Mouse (Mus musculus) forebrain, embryonic 16.5 days (tissue): ENCODE measurements around the gene Rnf220. TPM values are rescaled to one million over a fixed set of nuclear protein-coding genes. Genes with fewer than 3 reads are reported as not detected.

Experiments
- ATAC-seq: fragments of 200-750 bp; cut with Nextera tagmentation; 2 replicates; pipeline ENCODE4 v1.8.0; 2017; ENCODE audit warnings: mild to moderate bottlenecking, moderate library complexity
- H3K27ac ChIP-seq: fragments of 300-500 bp; sonication (generic); 2 replicates; pipeline ENCODE4 v1.5.1; 2014; ENCODE audit warnings: low read length, control low read depth
- H3K27me3 ChIP-seq: fragments of 300-500 bp; sonication (generic); replicated peaks from 2 replicates; pipeline ENCODE4 v1.6.1; 2014; ENCODE audit warnings: low read length; ENCODE audit not compliant: control insufficient read depth, insufficient read depth
- H3K36me3 ChIP-seq: fragments of 300-500 bp; sonication (generic); 2 replicates; pipeline ENCODE4 v1.6.1; 2014; ENCODE audit not compliant: control insufficient read depth, insufficient read depth
- H3K4me1 ChIP-seq: fragments of 300-500 bp; sonication (generic); replicated peaks from 2 replicates; pipeline ENCODE4 v1.6.1; 2014; ENCODE audit warnings: low read length; ENCODE audit not compliant: control insufficient read depth, insufficient read depth
- H3K4me2 ChIP-seq: fragments of 300-500 bp; sonication (generic); 2 replicates; pipeline ENCODE4 v1.6.1; 2014; ENCODE audit warnings: mild to moderate bottlenecking, low read length, control low read depth
- H3K4me3 ChIP-seq: fragments of 300-500 bp; sonication (generic); replicated peaks from 2 replicates; pipeline ENCODE4 v1.5.1; 2014; ENCODE audit warnings: mild to moderate bottlenecking, low read length, control low read depth
- H3K9ac ChIP-seq: fragments of 300-500 bp; sonication (generic); replicated peaks from 2 replicates; pipeline ENCODE4 v1.6.1; 2014; ENCODE audit warnings: low read depth, low read length, control low read depth
- H3K9me3 ChIP-seq: fragments of 300-500 bp; sonication (generic); 2 replicates; pipeline ENCODE4 v1.6.1; 2016; ENCODE audit warnings: low read length; ENCODE audit not compliant: control insufficient read depth
- WGBS: fragments of 180-500 bp; shearing (Covaris S2); extraction: QIAGEN DNeasy Blood & Tissue Kit; methylation state at CpG from one replicate; pipeline ENCODE4 v1.1.7; 2014; 5-methylcytosine and 5-hydroxymethylcytosine counted together
- polyA plus RNA-seq: library from polyadenylated mRNA; unstranded; fragments of >200 nt; fragmentation: Nextera tagmentation; extraction: Ambion mirVana; gene quantifications from 2 replicates; pipeline ENCODE4 v1.2.1, GENCODE M21; 2015

Rnf220 gene
- polyA plus RNA-seq, 1 experiment from 2014 or later, result 129 TPM

GRCm38 (mm10) chr4:117493161-117493568 is 3.7 kb downstream of the Rnf220 start:
- WGBS, result 2% methylated on average over 17 of the region's 17 CpGs
- H3K36me3 ChIP-seq, result no peaks in the 10 kb centered on the region
- H3K4me3 ChIP-seq, result peak overlapping the region; percentile 5; the same call in 1 of the 2 replicates
- no peak overlapping the region for H3K9ac ChIP-seq
- no peaks in the 10 kb centered on the region for H3K9me3 ChIP-seq
- H3K27me3 ChIP-seq, result peaks cover 43% of the 10 kb centered on the region
- H3K27ac ChIP-seq, result no peak overlapping the region
- peaks cover 34% of the 10 kb centered on the region for H3K4me1 ChIP-seq
- H3K4me2 ChIP-seq, result no peak overlapping the region
- ATAC-seq, result no peak

DNA sequence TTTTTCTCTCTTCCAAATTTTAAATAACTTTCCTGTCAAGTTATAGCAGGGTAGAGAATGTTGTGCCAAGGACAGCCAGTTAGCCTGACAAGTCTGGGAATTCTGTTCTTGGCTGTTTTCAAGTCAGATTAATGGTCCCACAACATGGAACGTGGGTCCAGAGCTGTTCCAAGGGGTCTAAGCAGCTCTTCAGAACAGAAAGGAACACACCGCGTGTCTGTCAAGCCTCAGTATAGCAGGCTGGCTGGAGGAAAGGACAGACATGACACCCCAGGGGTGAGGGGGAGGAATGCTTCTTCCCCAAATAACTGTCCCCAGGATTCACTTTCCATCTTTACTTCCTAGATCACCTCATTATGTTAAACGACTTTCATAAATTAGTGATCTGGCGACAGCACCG is 5.0 kb downstream of the Rnf220 start:
- Histone ChIP-seq H3K4me2 (no peak overlapping the region), H3K4me1 (peaks cover 31% of the 10 kb centered on the region), H3K9me3 (no peaks in the 10 kb centered on the region), H3K4me3 (no peak overlapping the region), H3K36me3 (no peaks in the 10 kb centered on the region), H3K27ac (no peak overlapping the region), H3K27me3 (peaks cover 52% of the 10 kb centered on the region), H3K9ac (no peak overlapping the region)
- no peak for ATAC-seq
- WGBS, result 65% methylated on average over 6 of the region's 6 CpGs

GRCm38 (mm10) chr4:117489975-117490374 is 6.9 kb downstream of the Rnf220 start:
- Histone ChIP-seq H3K4me1 (peaks cover 16% of the 10 kb centered on the region), H3K36me3 (no peaks in the 10 kb centered on the region), H3K27me3 (peaks cover 61% of the 10 kb centered on the region), H3K4me3 (no peak overlapping the region), H3K9ac (no peak overlapping the region), H3K4me2 (no peak overlapping the region), H3K27ac (no peak overlapping the region), H3K9me3 (no peaks in the 10 kb centered on the region)
- 84% methylated on average over 14 of the region's 14 CpGs for WGBS
- ATAC-seq, result no peak

DNA sequence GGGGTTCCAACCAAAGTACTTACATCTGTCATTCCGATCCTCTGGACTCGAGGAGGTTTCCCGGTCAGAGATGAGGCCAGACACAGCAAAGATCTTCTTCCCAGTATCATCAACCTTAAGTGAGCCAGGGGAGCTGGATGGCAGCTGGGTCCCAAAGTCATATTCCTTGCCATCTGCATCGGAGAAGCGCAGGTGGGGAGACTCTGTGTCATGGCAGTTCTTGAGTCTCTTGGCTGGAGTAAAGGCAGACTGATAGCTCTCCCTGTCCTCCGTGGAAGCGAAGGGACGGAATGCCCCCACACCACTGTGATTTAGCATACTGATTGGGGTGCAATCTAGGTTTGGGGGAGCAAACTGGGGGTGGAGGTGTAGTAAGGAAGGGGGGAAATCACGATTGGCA is 7.3 kb downstream of the Rnf220 start:
- Histone ChIP-seq H3K4me3 (no peak overlapping the region), H3K27ac (no peak overlapping the region), H3K9me3 (no peaks in the 10 kb centered on the region), H3K27me3 (peaks cover 63% of the 10 kb centered on the region), H3K4me2 (no peak overlapping the region), H3K4me1 (peaks cover 16% of the 10 kb centered on the region), H3K36me3 (no peaks in the 10 kb centered on the region), H3K9ac (no peak overlapping the region)
- ATAC-seq, result no peak
- 89% methylated on average over 9 of the region's 9 CpGs for WGBS

DNA sequence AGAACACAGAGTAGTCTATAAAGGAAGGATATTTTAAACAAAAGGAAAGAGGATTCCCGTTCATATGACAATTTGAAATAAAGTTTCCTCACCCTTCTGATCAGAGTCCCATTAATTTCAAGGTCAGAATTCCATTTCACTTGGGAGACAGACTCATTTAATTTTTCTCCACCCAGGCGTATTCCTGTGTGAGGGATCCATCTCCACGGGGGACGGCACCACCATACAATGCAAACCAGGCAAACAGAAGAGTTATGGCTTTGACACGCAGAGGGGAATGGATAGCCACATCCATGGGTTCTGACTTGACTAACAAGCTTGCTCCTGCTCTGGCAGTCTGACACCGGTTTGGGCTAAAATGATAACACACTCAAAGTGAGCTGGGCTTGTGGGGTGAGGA is 9.4 kb downstream of the Rnf220 start:
- ATAC-seq, result no peak
- H3K9ac ChIP-seq, result no peak overlapping the region
- 79% methylated on average over 6 of the region's 6 CpGs for WGBS
- no peak overlapping the region for H3K27ac ChIP-seq
- H3K36me3 ChIP-seq, result no peaks in the 10 kb centered on the region
- H3K4me1 ChIP-seq, result peaks cover 13% of the 10 kb centered on the region
- H3K4me3 ChIP-seq, result no peak overlapping the region
- no peaks in the 10 kb centered on the region for H3K9me3 ChIP-seq
- no peak overlapping the region for H3K4me2 ChIP-seq
- H3K27me3 ChIP-seq, result peaks cover 69% of the 10 kb centered on the region

DNA sequence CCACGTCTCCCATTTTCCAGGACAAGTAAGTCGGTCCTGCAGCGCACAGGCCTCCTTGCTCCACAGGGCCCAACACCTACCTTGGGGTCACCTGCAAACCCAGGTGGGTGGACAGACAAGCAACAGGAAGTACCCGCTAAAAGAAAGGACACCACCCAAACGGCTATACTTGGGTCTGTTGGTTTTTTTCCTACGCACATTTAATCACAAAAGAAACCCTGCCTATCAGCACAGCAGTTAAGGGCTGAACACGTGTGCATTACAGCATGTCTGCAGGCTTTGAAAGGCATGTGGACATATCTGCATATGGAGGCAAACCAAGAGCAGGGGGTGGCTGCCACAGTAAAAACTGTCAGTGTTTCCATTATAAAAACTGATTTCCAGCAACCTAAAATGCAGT is 10.7 kb downstream of the Rnf220 start:
- WGBS, result 81% methylated on average over 7 of the region's 7 CpGs
- Histone ChIP-seq H3K27me3 (peaks cover 69% of the 10 kb centered on the region), H3K27ac (no peak overlapping the region), H3K4me1 (peaks cover 13% of the 10 kb centered on the region), H3K9ac (no peak overlapping the region), H3K9me3 (no peaks in the 10 kb centered on the region), H3K4me3 (no peak overlapping the region), H3K4me2 (no peak overlapping the region), H3K36me3 (no peaks in the 10 kb centered on the region)
- no peak for ATAC-seq

GRCm38 (mm10) chr4:117485045-117485780 is 11.6 kb downstream of the Rnf220 start:
- peaks cover 13% of the 10 kb centered on the region for H3K4me1 ChIP-seq
- no peaks in the 10 kb centered on the region for H3K9me3 ChIP-seq
- H3K27ac ChIP-seq, result no peak overlapping the region; the same call in 1 of the 2 replicates
- no peaks in the 10 kb centered on the region for H3K36me3 ChIP-seq
- H3K27me3 ChIP-seq, result peaks cover 61% of the 10 kb centered on the region
- ATAC-seq, result no peak
- peak overlapping the region; percentile 44 for H3K4me3 ChIP-seq
- H3K4me2 ChIP-seq, result peak overlapping the region; percentile 91
- peak overlapping the region; percentile 46 for H3K9ac ChIP-seq
- 40% methylated on average over 13 of the region's 13 CpGs for WGBS

- H3K9me3 ChIP-seq, result no peaks in the 10 kb centered on the region
- H3K36me3 ChIP-seq, result no peaks in the 10 kb centered on the region
- under 1% methylated on average over 65 of the region's 69 CpGs for WGBS
- peak overlapping the region; percentile 46 for H3K9ac ChIP-seq
- H3K27me3 ChIP-seq, result peaks cover 53% of the 10 kb centered on the region
- H3K4me1 ChIP-seq, result peaks cover 13% of the 10 kb centered on the region
- no peak overlapping the region; the same call in 1 of the 2 replicates for H3K27ac ChIP-seq
- H3K4me3 ChIP-seq, result peak overlapping the region; percentile 44
- peak; percentile 90 for ATAC-seq
- peak overlapping the region; percentile 91 for H3K4me2 ChIP-seq
These were observed 12.4 kb downstream of the Rnf220 start for GRCm38 (mm10) chr4:117484256-117485044.

- H3K4me2 ChIP-seq, result peak overlapping the region; percentile 91
- H3K4me3 ChIP-seq, result peak overlapping the region; percentile 44
- no peak for ATAC-seq
- peaks cover 50% of the 10 kb centered on the region for H3K27me3 ChIP-seq
- H3K27ac ChIP-seq, result no peak overlapping the region
- WGBS, result 0% methylated on average over 15 of the region's 15 CpGs
- H3K9ac ChIP-seq, result peak overlapping the region; percentile 46
- H3K36me3 ChIP-seq, result no peaks in the 10 kb centered on the region
- H3K4me1 ChIP-seq, result peaks cover 13% of the 10 kb centered on the region
- no peaks in the 10 kb centered on the region for H3K9me3 ChIP-seq
These were observed 13.0 kb downstream of the Rnf220 start for GRCm38 (mm10) chr4:117483931-117484255.
